Mouse (Mus musculus): ENCODE results near the gene Vstm5. TPM values are rescaled to one million over a fixed set of nuclear protein-coding genes. Genes with fewer than 3 reads are reported as not detected.

Vstm5 gene
- total and polyA plus RNA-seq, 2 experiments, result 0.09 to 0.24 TPM

- Histone ChIP-seq H3K36me3 (ENCODE audit: control insufficient read depth, insufficient read depth, low read length) (no peaks in the 10 kb centered on the region), H3K4me1 (ENCODE audit: control insufficient read depth, insufficient read depth, low read length) (no peaks in the 10 kb centered on the region), H3K79me2 (ENCODE audit: control insufficient read depth, insufficient read depth, low read length) (no peaks in the 10 kb centered on the region), H3K27me3 (ENCODE audit: control insufficient read depth, insufficient read depth, low read length) (no peaks in the 10 kb centered on the region), H3K27ac (replicated peaks; ENCODE audit: insufficient read depth, low read depth, low read length) (no peak overlapping the region), H3K4me3 (ENCODE audit: insufficient read depth, low read depth, low read length) (no peak overlapping the region), H3K9ac (ENCODE audit: low read depth, low read length) (no peak overlapping the region)
- 38% methylated on average over 2 of the region's 2 CpGs for whole genome bisulfite sequencing
- TF ChIP-seq CTCF (IDR thresholded peaks at IDR 0.05; ENCODE audit: low read depth, low read length) (no peak), POLR2A (IDR thresholded peaks at IDR 0.05; ENCODE audit: extremely low read depth, insufficient read depth, low read length) (no peak)
- no peak for DNase-seq (ENCODE audit: extremely low read depth, low read depth, low spot score)
Observed at GRCm38 (mm10) chr9:15224912-15225311, 13.9 kb upstream of the Vstm5 start.

- Histone ChIP-seq H3K27ac (replicated peaks; ENCODE audit: insufficient read depth, low read depth, low read length) (no peak overlapping the region), H3K27me3 (ENCODE audit: control insufficient read depth, insufficient read depth, low read length) (no peaks in the 10 kb centered on the region), H3K4me1 (ENCODE audit: control insufficient read depth, insufficient read depth, low read length) (no peaks in the 10 kb centered on the region), H3K4me3 (ENCODE audit: insufficient read depth, low read depth, low read length) (no peak overlapping the region), H3K79me2 (ENCODE audit: control insufficient read depth, insufficient read depth, low read length) (no peaks in the 10 kb centered on the region), H3K36me3 (ENCODE audit: control insufficient read depth, insufficient read depth, low read length) (no peaks in the 10 kb centered on the region), H3K9ac (ENCODE audit: low read depth, low read length) (no peak overlapping the region)
- WGBS, result 90% methylated on average over 3 of the region's 3 CpGs
- no peak for TF ChIP-seq POLR2A (IDR thresholded peaks at IDR 0.05; ENCODE audit: extremely low read depth, insufficient read depth, low read length)
- no peak for TF ChIP-seq CTCF (IDR thresholded peaks at IDR 0.05; ENCODE audit: low read depth, low read length)
- no peak for DNase-seq (ENCODE audit: extremely low read depth, low read depth, low spot score)
Observed at GRCm38 (mm10) chr9:15232445-15232844, 6.4 kb upstream of the Vstm5 start.

- H3K9ac ChIP-seq (ENCODE audit: low read depth, low read length), result no peak overlapping the region
- H3K27ac ChIP-seq (replicated peaks; ENCODE audit: insufficient read depth, low read depth, low read length), result no peak overlapping the region
- no peak for DNase-seq (ENCODE audit: extremely low read depth, low read depth, low spot score)
- WGBS, result 100% methylated on average over 1 of the region's 1 CpGs
- H3K4me3 ChIP-seq (ENCODE audit: insufficient read depth, low read depth, low read length), result no peak overlapping the region
- H3K27me3 ChIP-seq (ENCODE audit: control insufficient read depth, insufficient read depth, low read length), result no peaks in the 10 kb centered on the region
- TF ChIP-seq CTCF (IDR thresholded peaks at IDR 0.05; ENCODE audit: low read depth, low read length) (no peak), POLR2A (IDR thresholded peaks at IDR 0.05; ENCODE audit: extremely low read depth, insufficient read depth, low read length) (no peak)
- no peaks in the 10 kb centered on the region for H3K36me3 ChIP-seq (ENCODE audit: control insufficient read depth, insufficient read depth, low read length)
- no peaks in the 10 kb centered on the region for H3K79me2 ChIP-seq (ENCODE audit: control insufficient read depth, insufficient read depth, low read length)
- H3K4me1 ChIP-seq (ENCODE audit: control insufficient read depth, insufficient read depth, low read length), result no peaks in the 10 kb centered on the region
Observed at GRCm38 (mm10) chr9:15233604-15234003, 5.2 kb upstream of the Vstm5 start.

GRCm38 (mm10) chr9:15235986-15236385 lies 2.9 kb upstream of the Vstm5 start:
- 94% methylated on average over 3 of the region's 3 CpGs for WGBS
- no peaks in the 10 kb centered on the region for H3K79me2 ChIP-seq (ENCODE audit: control insufficient read depth, insufficient read depth, low read length)
- no peaks in the 10 kb centered on the region for H3K4me1 ChIP-seq (ENCODE audit: control insufficient read depth, insufficient read depth, low read length)
- H3K27ac ChIP-seq (replicated peaks; ENCODE audit: insufficient read depth, low read depth, low read length), result no peak overlapping the region
- H3K36me3 ChIP-seq (ENCODE audit: control insufficient read depth, insufficient read depth, low read length), result no peaks in the 10 kb centered on the region
- no peaks in the 10 kb centered on the region for H3K27me3 ChIP-seq (ENCODE audit: control insufficient read depth, insufficient read depth, low read length)
- TF ChIP-seq POLR2A (IDR thresholded peaks at IDR 0.05; ENCODE audit: extremely low read depth, insufficient read depth, low read length) (no peak), CTCF (IDR thresholded peaks at IDR 0.05; ENCODE audit: low read depth, low read length) (no peak)
- H3K9ac ChIP-seq (ENCODE audit: low read depth, low read length), result no peak overlapping the region
- DNase-seq (ENCODE audit: extremely low read depth, low read depth, low spot score), result no peak
- no peak overlapping the region for H3K4me3 ChIP-seq (ENCODE audit: insufficient read depth, low read depth, low read length)

- H3K36me3 ChIP-seq (ENCODE audit: control insufficient read depth, insufficient read depth, low read length), result no peaks in the 10 kb centered on the region
- H3K27ac ChIP-seq (replicated peaks; ENCODE audit: insufficient read depth, low read depth, low read length), result no peak overlapping the region
- no peak for DNase-seq (ENCODE audit: extremely low read depth, low read depth, low spot score)
- no peaks in the 10 kb centered on the region for H3K4me1 ChIP-seq (ENCODE audit: control insufficient read depth, insufficient read depth, low read length)
- no peaks in the 10 kb centered on the region for H3K27me3 ChIP-seq (ENCODE audit: control insufficient read depth, insufficient read depth, low read length)
- H3K9ac ChIP-seq (ENCODE audit: low read depth, low read length), result no peak overlapping the region
- 62% methylated on average over 14 of the region's 14 CpGs for WGBS
- TF ChIP-seq POLR2A (IDR thresholded peaks at IDR 0.05; ENCODE audit: extremely low read depth, insufficient read depth, low read length), result no peak
- no peak for TF ChIP-seq CTCF (IDR thresholded peaks at IDR 0.05; ENCODE audit: low read depth, low read length)
- no peaks in the 10 kb centered on the region for H3K79me2 ChIP-seq (ENCODE audit: control insufficient read depth, insufficient read depth, low read length)
- no peak overlapping the region for H3K4me3 ChIP-seq (ENCODE audit: insufficient read depth, low read depth, low read length)
Observed at GRCm38 (mm10) chr9:15237516-15238296, 1.1 kb upstream of the Vstm5 start.

GRCm38 (mm10) chr9:15238297-15238990 lies 401 bp upstream of the Vstm5 start:
- WGBS, result 74% methylated on average over 16 of the region's 16 CpGs
- Histone ChIP-seq H3K4me1 (ENCODE audit: control insufficient read depth, insufficient read depth, low read length) (no peaks in the 10 kb centered on the region), H3K36me3 (ENCODE audit: control insufficient read depth, insufficient read depth, low read length) (no peaks in the 10 kb centered on the region), H3K9ac (ENCODE audit: low read depth, low read length) (no peak overlapping the region), H3K27me3 (ENCODE audit: control insufficient read depth, insufficient read depth, low read length) (no peaks in the 10 kb centered on the region), H3K27ac (replicated peaks; ENCODE audit: insufficient read depth, low read depth, low read length) (no peak overlapping the region), H3K4me3 (ENCODE audit: insufficient read depth, low read depth, low read length) (peak overlapping the region; percentile 65; the same call in 1 of the 2 replicates), H3K79me2 (ENCODE audit: control insufficient read depth, insufficient read depth, low read length) (no peaks in the 10 kb centered on the region)
- no peak for DNase-seq (ENCODE audit: extremely low read depth, low read depth, low spot score)
- TF ChIP-seq CTCF (IDR thresholded peaks at IDR 0.05; ENCODE audit: low read depth, low read length) (no peak), POLR2A (IDR thresholded peaks at IDR 0.05; ENCODE audit: extremely low read depth, insufficient read depth, low read length) (no peak)
